Mouse (Mus musculus) adrenal gland, postnatal 25 days (tissue): ENCODE measurements around the gene Rsph1. TPM values are rescaled to one million over a fixed set of nuclear protein-coding genes. Genes with fewer than 3 reads are reported as not detected.

Source experiments
- DNase-seq: peaks from one replicate; pipeline ENCODE4 v3.0.0; 2021; ENCODE audit warnings: mixed read lengths
- total RNA-seq: library from RNA; stranded (reverse); gene quantifications from 2 replicates; pipeline ENCODE4 v1.2.3, GENCODE M21; 2021

Gene Rsph1
- total RNA-seq, 1 experiment from 2014 or later = 4.3 TPM

DNA sequence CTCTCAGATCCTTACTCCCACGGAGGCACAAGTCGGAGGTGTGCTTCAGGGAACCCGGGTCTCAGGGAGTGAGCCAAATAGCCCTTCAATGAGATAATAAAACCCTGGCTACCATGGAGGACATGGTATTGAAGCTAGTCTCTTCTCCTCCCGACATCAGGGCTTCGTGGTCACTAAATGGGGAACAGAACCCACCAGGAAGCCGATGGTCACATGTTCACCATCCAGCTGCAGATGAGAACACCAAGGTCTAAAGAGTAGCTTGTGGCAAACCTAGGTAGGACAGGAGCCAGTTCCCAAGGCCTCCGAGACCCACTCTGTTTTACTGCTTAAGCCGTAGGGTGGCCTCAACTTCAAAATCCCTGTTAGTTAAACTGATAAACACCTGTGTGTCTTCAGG lies 68.5 kb downstream of the Rsph1 start:
- DNase-seq = no peak

DNA sequence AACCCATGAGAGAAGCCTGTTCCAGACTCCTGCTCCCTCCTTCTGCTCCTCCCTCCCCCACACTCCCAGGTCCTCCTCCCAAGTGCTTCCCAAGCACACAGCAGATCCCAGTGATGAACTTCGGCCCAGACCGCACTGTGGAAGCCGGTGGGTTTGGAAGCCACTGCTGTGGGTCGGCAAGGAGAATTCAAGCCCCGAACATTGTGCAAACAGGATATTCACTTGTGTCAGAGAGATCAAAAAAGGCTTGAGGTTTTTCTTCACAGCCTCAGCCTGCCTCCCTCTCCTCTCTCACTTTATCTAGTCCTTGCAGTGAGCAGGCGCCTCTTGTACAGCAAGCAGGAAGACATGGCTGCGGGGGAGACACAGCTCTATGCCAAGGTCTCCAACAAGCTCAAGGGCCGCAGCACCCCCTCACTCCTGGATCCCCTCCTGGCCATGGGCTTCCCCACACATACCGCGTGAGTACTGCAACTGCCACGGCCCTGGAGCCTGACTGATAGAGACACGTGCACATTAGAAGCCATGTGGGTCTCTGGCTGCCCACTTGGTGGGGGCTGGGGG lies 69.3 kb downstream of the Rsph1 start, which contains the start of gene Ubash3a:
TSS of gene Ubash3a (plus strand) at position 103 of the 564 bp plus-strand sequence.
- no peak for DNase-seq

Other genes with a start within 250 kb of the Rsph1 start
- 5.6 and 15.8 TPM in 2 replicates for gene Abcg1, start 219.7 kb downstream of the Rsph1 start, total RNA-seq
- gene Tff3, start 147.7 kb downstream of the Rsph1 start, total RNA-seq = not detected in 2 replicates
- not detected in 2 replicates for gene Tff2, start 133.1 kb downstream of the Rsph1 start, total RNA-seq
- gene Tff1, start 112.1 kb downstream of the Rsph1 start, total RNA-seq = not detected in 2 replicates
- gene Tmprss3, start 78.4 kb downstream of the Rsph1 start, total RNA-seq = not detected in 2 replicates
- gene Ubash3a, start 69.5 kb downstream of the Rsph1 start, total RNA-seq = not detected in 2 replicates
- 15.5 and 16.3 TPM in 2 replicates for gene Slc37a1, start 9.4 kb upstream of the Rsph1 start, total RNA-seq
- 1.4 and 2.5 TPM in 2 replicates for gene Pde9a, start 108.8 kb upstream of the Rsph1 start, total RNA-seq
- 16.1 and 27.8 TPM in 2 replicates for gene Wdr4, start 242.6 kb upstream of the Rsph1 start, total RNA-seq
- 379 and 390 TPM in 2 replicates for gene Ndufv3, start 242.7 kb upstream of the Rsph1 start, total RNA-seq